Mouse (Mus musculus) hindlimb bud, embryonic 11.5 days (tissue): ENCODE measurements around the gene Vti1a.
A peak's percentile ranks its signal among the peaks of the same experiment; 100 is the strongest.

Source experiments
- DNase-seq: peaks from one replicate; pipeline ENCODE4 v3.0.0-alpha.2; 2012; ENCODE audit warnings: low read depth, low spot score; ENCODE audit errors: extremely low spot score

The Vti1a gene

DNA sequence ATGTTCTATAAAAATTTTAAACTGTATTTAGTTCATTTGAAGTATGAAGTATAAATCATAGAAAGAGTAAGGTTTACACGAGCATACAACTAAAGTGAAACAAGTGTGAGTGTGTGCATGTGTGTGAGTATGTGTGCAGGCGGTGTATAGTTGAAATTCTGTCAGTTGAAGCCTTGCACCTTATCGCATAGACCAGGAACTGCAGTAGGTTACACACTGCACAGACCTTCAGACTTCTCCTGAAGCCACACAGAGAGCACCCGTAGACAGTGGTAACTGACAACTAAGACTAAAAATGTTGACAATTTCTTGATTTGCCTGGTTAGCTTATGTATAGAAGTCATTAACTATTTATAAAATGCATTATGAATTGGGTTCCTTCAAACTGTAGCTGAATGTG lies 61.4 kb downstream of the Vti1a start:
- no peak for DNase-seq

DNA sequence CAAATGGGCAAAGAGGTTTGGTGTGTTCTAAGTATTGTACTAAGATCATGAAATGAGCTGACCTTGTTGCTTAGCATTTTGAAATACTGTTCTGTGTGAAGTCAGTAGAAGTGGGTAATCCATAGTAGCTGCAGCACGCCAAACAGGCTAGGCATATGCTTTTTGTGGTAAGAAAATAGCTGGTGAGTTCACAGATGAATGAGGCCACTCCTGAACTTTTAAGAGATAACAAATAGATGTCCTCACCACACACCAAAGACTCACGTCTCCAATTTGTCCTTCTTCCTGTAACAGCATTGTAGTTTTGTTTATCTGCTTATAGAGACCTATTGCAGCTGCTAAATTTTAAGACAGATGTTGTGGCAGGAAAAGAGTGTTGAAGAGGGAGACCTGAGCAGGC lies 62.8 kb downstream of the Vti1a start:
- DNase-seq, result no peak

DNA sequence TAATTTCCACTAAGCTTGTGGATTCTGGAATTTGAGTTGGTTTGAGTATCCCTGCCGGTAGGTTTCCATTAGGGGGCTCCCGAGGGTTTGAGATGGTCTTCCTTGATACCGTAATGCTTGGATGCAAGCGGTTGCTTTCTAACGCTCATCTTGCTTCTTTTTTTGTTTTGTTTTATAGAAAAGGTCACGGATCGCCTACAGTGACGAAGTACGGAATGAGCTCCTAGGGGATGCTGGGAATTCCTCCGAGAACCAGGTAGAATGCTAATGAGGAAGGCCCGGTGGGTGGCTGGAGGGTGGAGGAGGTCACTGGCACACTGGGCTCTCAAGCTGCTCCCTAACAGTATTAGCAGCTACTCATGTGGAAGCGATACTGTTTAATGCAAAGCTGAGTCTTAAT lies 64.7 kb downstream of the Vti1a start:
- no peak for DNase-seq

DNA sequence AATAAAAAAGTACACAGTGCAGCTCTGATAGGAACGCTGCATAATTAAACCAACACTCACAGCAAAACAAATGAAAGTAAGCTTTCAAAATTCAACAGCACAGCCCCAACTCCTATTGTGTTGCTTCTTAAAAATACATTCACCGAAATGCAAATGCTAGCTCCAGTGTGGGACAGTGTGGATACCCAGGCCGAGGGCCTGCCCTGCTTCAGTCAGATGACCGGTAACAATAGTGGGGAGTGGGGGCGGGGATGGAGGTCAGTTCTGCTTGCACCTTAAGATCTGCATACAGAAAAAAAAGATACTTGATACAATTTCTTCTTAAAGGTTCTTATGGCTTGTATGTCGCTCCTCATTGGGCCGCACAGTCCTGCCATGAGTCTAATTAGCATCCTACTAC lies 65.2 kb downstream of the Vti1a start:
- no peak for DNase-seq

DNA sequence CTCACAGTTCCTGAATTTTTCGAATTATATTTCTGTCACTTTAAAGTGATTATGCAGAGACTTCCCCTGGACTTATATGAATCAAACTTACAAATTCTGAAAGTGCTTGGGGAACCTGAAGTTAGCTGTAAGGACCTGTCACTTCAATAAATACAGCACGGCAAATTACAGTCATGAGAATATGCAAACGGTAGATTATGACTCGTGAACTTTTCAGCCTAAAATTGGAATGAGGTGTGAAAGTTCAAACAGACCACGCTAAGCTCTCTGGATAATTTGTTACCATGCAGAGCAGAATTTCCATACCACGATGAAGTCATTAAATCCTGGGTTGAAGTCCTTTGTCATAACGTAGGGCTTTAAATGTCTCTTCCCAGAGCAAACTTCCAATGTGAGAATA lies 66.7 kb downstream of the Vti1a start:
- no peak for DNase-seq

DNA sequence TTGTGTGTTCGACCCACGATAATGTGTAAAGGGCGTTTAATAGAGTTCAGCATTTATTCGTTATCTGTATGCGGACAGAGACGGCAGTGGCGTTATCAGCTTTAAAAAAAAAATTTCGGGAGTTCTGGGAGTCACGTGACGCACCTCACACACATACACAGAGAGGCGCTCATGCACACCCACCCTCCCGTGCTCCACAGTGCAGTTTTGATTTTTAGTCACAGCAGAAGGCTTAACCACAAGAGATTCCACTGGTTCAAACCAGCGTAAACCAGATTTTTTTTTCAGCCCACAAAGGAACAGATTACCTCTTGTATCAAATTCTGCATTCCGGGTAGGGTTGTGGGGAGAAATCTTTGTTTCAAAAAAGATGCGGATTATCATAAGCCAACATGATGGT lies 68.5 kb downstream of the Vti1a start:
- no peak for DNase-seq

DNA sequence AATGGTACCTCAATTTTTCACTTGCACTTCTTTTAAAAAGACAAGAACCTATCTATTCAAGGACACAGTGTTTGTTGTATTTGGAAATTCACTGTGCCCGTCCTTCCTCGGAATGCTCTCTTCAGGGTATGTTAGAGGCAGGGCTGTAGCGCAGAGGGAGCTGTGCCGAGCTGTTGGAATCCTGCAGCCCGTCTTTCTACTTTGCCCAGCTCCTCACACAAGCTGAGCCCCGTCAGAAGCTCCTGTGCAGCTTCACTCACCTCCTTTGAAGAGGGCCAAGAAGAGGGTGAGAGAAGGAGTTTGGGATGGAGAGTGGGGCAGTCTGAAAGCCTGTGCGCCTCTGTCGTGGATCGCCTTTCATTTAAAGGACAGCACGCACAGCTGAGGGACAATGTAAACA lies 72.9 kb downstream of the Vti1a start:
- no peak for DNase-seq

DNA sequence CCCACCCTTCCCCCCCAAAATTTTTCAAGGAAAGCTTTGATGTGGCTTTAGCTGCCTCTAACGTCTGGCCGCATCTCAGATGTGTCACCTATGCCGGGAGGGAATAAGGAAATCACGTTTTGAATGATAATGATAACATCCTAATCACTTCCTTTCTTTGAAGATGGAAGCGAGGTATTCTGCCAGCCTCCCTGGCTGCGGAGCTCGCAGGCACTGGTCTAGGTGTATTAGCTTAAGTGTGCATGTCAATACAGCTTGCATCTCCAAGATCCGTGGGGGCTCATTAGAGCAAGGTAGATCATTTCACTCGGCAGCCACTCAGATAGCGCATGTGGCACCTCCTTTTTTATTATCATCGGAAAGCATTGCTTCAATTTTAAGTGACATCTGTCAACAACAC lies 74.2 kb downstream of the Vti1a start:
- no peak for DNase-seq

DNA sequence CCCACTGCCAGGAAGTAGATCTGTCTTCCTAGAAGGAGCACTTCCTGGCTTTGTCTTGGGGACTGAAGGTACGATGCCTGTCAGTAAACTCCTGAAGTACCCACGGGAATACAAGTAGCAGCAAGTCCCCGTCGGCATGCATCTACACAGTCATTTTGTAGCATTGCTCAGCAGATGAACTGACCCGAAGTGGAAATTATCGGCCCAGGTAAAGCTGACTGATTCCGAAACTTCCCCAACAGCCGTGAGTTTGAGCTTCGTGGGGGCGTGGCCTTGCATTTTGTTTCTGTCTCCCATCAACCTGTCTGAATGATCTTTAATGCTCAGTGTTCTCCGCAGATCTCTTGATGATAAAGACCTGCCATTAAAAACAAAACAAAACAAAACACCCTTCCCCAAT lies 85.5 kb downstream of the Vti1a start:
- DNase-seq, result no peak

DNA sequence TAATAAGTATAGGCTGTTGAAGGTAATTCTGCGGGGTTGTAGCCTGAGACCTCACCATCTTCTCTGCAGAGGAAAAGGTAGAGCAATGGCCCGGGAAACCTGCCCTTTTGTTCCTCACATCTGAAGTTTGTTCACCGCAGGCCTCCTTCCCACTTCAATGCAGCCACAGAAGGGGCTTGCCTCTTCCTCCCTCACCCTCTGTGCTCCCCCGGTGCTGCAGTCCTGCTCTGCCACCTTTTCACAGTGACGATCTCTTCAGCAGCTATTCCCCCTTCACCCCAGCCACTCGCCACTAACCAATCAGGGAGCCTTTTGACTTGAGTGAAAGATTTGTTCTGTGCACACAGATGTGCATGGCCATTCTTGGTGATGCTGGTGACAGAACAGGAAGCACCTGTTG lies 92.4 kb downstream of the Vti1a start:
- no peak for DNase-seq

DNA sequence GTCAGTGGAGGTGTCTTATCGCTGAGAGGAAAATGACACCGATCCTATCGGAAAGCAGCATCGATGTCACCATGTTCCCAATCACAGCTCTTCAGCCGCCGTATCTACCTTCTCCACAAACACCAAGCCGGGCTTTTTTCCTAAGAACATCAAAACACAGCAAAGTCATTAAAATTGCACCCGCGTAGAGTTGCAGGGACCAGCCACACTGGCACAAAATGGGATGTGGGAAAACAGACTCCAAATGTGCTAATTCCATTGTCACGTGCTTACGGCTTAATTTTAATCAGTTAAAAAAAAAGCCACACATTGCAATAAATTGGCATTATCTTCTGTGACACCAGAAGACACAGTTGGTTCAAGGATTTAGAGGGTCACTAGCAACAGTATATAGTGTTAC lies 95.3 kb downstream of the Vti1a start:
- DNase-seq, result no peak

DNA sequence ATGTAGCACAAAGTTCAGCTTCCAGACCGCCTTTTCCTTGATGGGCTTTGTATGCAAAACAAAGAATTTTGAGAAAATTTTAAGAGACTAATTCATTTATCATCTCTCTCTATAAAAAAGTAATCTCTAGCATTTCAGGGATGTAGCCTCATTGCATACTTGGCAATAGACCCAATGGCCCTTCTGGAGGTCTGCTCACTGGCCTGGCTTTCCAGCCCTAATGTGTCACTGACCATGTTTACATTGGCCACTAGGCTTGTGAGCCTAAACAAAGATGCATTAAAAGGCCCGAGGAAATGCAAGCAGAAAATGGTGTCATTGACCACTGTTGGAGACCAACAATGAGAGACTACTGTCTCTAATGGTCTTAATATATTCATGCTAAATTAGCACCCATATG lies 95.8 kb downstream of the Vti1a start:
- DNase-seq, result no peak

DNA sequence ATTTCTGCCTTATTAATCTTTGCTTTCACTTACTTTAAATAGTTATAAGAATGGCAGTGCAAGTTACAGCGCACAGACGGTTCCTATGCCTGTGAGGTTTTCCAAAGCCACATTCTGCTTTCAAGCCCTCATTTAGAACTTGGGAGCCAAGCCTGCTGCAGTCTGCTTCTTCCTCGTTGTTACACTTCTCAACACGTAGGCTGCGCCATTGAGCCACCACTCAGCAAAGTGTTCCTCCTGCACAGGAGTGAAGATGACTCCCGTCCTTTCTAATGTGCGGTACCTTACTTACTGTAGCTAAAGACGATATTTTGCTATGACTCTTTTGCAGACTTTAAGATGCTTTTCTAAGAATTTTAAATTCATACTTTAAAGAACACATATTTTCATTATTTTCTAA lies 98.0 kb downstream of the Vti1a start:
- DNase-seq, result peak; percentile 33

DNA sequence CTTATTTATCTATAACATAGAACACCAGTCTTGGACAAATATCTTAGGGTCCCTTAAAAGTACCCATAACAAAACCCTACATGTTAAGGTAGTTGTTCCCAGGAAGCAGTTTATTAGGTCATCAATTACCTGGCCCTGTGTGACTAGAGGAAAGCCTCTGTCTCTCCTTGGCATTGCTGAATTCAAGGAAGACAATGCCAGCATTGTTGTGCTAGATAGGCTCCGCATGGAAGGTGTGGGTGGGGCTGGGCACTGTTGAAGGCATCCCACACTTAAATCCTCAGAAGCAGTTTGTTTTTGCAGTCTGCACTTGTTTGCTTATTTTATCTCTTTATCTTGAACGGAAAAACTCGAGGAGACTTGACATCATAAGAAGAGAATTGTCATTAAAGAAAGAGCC lies 102.7 kb downstream of the Vti1a start:
- DNase-seq, result no peak

DNA sequence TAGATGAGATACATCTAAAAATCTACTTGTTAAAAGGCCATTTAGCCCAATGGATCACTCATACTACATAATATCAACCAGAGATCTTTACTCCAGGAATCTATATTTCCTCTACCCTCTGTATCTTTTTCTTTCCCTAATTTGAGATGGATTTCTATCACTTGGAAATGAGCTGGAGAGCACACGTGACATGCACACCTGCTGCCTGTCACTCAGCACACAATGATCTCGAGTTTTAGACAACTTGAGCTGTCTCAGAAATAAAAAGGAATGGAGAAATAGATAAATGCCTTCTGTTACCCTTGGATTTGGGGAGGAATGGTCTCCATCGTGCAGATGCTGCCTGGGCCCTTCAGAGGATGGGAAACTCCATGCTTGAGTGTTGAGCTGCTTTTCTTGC lies 103.9 kb downstream of the Vti1a start:
- no peak for DNase-seq

DNA sequence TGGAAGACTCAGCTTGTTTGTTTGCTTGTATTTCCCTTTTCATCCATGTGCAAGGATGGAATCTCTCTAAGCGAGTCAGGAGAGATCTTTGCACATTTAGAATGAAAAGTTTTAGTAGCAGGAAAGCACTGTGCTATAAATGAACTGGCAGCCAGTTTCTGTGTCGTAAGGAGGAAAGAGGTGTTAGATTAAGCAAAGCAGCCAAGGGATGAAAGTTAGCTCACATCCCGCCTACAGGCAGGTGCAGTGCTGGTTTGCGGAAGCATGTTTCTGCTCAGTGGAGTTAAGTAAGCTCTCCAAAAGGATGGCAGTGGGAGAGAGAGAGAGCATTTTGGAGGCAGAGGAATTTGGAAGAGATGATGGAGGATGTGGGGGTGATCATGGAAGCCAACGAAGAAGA lies 105.7 kb downstream of the Vti1a start:
- no peak for DNase-seq

DNA sequence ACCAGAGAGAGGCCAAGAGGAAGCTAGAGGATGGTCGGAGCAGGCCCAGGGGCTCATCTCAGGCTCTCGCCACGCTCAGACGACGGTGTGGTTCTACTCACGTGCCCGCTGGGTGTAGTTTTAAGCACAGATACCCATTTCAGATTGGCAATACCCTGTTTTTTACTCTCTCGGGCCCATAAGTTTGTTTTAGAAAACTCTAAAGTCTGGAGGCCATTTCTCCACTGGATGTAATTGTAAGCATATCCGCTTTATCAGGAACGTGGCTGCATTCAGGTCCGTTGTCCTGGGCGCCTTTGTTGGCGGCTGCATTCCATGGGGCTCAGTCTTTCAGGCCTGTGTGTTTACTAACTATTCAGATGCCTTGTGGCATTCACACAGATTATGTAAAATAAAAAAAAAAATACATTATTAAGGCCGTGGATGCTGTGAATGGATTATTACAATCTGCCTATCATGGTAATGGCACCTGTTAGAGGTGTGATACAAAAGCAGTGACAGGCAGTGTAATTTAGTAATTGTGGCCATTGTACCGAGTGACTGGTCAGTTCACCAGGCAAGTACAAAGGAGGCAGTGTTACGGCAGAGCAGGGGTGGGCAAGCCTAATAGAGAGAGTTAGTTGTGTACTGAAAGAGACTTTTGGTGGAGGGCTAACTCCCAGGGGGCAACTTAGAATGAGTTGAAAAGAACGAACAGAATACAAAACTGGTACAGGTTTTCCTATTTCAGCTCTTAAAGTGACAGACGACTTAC lies 106.4 kb downstream of the Vti1a start:
- no peak for DNase-seq

DNA sequence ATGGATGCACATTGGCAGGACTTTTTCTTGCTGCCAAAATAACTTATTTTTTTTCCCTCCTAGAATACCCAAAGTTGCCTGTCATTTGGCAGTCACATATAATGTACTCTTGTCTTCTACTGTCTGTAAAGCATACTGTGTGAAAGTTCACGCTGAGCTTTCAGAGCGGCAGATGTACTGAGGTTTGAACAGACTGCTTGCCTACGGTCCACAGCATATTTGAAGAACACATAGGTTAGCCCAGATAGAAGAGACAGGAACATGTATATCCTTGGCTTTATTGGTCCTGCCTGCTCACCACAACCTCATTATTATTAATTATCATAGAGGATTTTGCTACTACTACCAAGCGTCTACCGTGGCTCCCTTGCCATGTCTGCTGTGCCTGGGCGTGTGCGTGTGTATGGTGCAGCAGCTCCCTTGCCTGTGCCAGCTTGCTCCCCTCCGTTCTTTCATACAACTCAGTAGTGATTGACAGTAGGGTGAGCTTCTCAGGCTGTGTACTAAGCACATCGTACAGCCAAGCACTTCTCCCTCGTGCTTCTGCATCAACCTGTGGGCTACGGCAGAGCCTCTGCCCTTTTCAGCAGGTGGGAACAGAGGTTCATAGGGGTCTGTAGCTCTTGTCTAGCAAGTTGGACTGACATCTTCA lies 107.1 kb downstream of the Vti1a start:
- DNase-seq, result no peak

DNA sequence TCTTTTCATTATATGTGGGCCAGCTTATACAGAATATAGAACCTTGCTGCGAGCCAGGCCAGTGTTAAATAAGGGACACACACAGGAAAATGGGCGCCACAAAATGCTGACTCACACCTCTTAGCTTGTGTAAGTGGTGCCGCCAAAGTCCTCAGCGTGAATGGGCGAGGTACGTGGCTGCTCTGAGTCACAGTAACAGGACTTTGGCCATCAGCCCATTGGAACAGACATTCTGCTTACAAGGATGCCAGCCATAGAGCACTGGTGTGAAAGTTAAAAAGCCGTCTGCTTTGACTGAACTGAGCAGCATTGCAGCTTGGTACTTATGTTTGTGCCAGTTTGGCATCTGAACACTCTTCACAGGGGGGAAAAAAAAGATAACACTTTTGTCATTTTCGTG lies 107.9 kb downstream of the Vti1a start:
- DNase-seq, result no peak

DNA sequence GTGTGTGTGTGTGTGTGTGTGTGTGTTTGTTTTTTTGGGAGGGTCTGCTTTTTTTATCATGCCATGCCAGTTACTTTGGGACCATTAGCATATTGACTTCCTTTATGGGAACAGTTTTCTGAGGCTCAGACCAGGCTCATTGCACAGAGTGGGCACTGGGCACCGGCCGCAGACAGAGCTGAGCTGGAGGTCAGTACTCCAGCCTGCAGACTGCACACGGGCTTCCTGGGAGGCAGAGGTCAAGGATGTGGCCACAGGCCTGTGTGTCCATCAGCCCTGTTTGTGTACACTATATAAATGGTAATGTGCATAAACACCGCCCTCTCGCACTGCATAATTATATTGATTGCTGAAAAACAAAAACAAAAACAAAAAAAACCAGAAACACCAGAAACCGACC lies 108.4 kb downstream of the Vti1a start:
- no peak for DNase-seq

DNA sequence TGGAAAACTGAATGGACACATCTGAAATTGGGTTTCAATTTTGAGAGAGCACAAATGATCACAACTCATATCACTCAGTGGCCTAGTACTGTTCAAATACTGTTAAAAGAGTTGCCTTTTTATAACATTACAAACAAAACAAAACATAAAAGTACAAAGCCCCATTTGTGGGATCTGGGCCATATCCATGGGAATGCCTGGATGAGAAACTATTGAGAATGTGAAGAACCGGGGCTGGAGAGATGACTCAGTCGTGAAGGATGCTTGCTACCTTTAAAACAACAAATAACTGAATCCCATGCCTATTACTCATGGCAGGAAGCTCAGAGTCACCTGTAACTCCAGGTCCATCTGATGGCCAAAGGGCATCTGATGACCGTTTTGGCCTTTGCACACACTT lies 124.2 kb downstream of the Vti1a start:
- no peak for DNase-seq

DNA sequence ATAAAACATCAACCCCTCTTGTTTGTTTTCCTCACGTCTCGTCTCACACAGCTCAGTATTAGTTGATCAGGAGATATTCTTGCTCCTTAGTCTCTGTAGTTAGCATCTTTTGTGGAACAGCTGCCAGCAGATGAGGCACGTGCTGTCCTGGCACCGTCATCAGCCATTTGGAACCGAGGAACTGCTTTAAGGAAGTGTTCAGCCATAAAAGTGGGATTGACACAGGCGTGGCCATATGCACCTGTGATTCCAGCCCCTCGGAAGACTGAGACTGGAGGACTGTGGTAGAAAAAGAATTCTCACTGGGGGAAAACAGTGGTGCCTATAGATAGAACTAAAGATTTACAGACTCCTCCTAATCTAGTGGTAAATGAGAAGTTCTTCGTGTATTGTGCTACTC lies 127.5 kb downstream of the Vti1a start:
- DNase-seq, result no peak

DNA sequence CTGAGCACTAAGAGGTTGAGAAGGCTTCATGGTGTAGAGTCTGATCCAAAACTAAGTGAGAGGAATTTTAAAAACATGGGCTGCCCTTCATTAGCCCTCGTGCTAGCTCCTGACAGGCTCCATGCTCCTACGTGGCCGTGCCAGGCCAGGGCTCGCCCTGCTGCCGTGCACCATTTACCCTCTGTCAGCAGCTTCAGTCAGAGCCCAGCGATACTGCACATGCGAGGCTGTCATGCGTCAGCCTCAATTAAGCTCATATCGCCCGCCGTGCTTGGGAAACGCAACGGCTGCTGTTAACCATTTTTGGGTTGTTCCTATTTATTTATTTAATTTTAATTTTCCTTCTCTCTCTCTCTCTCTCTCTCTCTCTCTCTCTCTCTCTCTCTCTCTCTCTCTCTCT lies 133.0 kb downstream of the Vti1a start:
- no peak for DNase-seq
